Mouse (Mus musculus) heart, adult 2 months (tissue): Measurements from ENCODE around the gene Mrpl12. TPM values are rescaled to one million over a fixed set of nuclear protein-coding genes. Genes with fewer than 3 reads are reported as not detected.

Experiments
- DNase-seq, 2 experiments: peaks; one replicate each; pipeline ENCODE4 v3.0.0; 2021
- H3K27ac ChIP-seq: fragments of 200-600 bp; 2 replicates; pipeline ENCODE4 v1.8.1; 2022
- H3K27me3 ChIP-seq: fragments of 200-500 bp; 2 replicates; pipeline ENCODE4 v1.6.1; 2012; ENCODE audit warnings: mild to moderate bottlenecking, low read length, inconsistent platforms, mixed read lengths; ENCODE audit not compliant: control insufficient read depth, insufficient read depth
- H3K36me3 ChIP-seq: fragments of 200-500 bp; 2 replicates; pipeline ENCODE4 v1.6.1; 2012; ENCODE audit warnings: low read length, inconsistent platforms; ENCODE audit not compliant: control insufficient read depth, insufficient read depth
- H3K4me1 ChIP-seq: fragments of 200-500 bp; 2 replicates; pipeline ENCODE4 v1.6.1; 2011; ENCODE audit warnings: low read length; ENCODE audit not compliant: control insufficient read depth, insufficient read depth
- H3K4me3 ChIP-seq: fragments of 200-600 bp; 2 replicates; pipeline ENCODE4 v1.8.1; 2022
- H3K79me2 ChIP-seq: fragments of 200-500 bp; replicated peaks from 2 replicates; pipeline ENCODE4 v1.6.1; 2012; ENCODE audit warnings: mild to moderate bottlenecking, inconsistent platforms, low read length, moderate library complexity, mixed read lengths; ENCODE audit not compliant: control insufficient read depth, insufficient read depth
- H3K9ac ChIP-seq: fragments of 200-500 bp; 2 replicates; pipeline ENCODE4 v1.6.1; 2012; ENCODE audit warnings: low read depth, mild to moderate bottlenecking, control low read depth, inconsistent platforms, low read length, mixed read lengths
- CTCF ChIP-seq: fragments of 200-600 bp; IDR thresholded peaks from 2 replicates; pipeline ENCODE4 v1.8.1; 2022; ENCODE audit warnings: antibody characterized with exemption, mild to moderate bottlenecking, moderate library complexity
- EP300 ChIP-seq: fragments of 200-500 bp; IDR thresholded peaks from 2 replicates; pipeline ENCODE4 v1.6.1; 2011; ENCODE audit warnings: low read depth, low read length, control low read depth; ENCODE audit not compliant: insufficient read depth
- POLR2A ChIP-seq: fragments of 200-500 bp; IDR thresholded peaks from 2 replicates; pipeline ENCODE4 v1.6.1; 2011; ENCODE audit warnings: mild to moderate bottlenecking, low read depth, low read length, control low read depth; ENCODE audit not compliant: insufficient read depth
- WGBS: fragments of 180-500 bp; shearing (Covaris S2); methylation state at CpG from one replicate; pipeline ENCODE4 v1.1.7; 2018; 5-methylcytosine and 5-hydroxymethylcytosine counted together
- intact Hi-C: fragments of 180-260 bp; cut with DNase I; formaldehyde crosslinking; loops from one replicate; pipeline ENCODE4 v1.15.1; 2025
- polyA plus RNA-seq: library from polyadenylated mRNA; depleted of rRNA; stranded (reverse); fragments of >200 nt; gene quantifications from 2 replicates; pipeline ENCODE4 v1.2.3, GENCODE M21; 2012; rRNA removed
- total RNA-seq, 2 experiments: library from RNA; stranded (reverse); gene quantifications; 2 replicates each; pipeline ENCODE4 v1.2.3; 2021

Mrpl12 gene
- total and polyA plus RNA-seq, 3 experiments = 200 to 232 (median 207) TPM

DNA sequence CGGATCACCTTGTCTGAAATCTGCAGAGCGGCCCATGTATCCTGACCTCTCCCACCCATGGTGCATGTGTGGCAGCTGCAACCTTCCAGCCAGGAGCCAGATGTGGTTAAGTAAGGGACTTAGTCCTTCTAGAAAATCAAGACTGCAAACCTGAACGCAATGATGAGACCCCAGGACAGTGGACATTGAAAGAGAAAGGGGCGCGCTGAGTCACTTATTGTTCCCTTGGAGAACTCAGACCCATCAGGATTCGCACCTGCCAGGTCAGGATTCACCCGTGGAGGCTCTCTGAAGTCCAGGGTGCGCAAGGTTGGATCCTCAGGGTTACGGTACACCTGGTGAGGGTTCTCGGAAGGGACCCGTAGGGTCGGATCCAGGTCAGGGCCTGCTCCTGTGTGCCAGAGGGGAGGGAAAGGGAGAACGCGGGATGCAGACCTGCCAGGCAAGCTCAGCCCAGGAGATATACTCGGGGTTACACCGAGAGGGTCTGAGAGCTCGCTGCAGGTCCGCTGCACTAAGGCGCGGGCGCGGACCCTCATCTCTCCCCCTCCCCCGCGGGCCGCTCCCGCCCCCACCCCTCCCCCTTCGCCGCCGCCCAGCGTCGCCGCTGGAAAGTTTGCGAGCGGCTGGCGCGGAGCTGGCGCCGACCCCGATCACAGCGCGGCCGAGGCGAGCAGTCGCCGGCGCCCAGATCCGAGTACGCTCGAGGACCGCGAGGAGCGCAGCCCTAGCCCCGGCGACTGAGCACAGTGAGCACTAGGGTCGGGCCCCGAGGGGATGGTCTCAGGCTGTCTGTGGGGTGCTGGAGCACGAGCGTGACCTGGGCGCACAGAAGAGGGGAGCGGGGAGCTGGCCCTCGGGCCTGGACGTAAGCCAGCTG lies 45.9 kb downstream of the Mrpl12 start, which contains the start of gene Gcgr:
Gcgr (plus strand) TSS at position 615 of the 880 bp plus-strand sequence.
- peaks cover 6% of the 10 kb centered on the region for H3K27me3 ChIP-seq
- H3K4me1 ChIP-seq = peaks cover 4% of the 10 kb centered on the region; the same call in 1 of the 2 replicates
- 13% methylated on average over 62 of the region's 62 CpGs for WGBS
- peak within 1 kb of the TSS; percentile 47 for H3K4me3 ChIP-seq
- H3K36me3 ChIP-seq = no peaks in the 10 kb centered on the region
- no peak for DNase-seq
- no peak within 1 kb of the TSS for H3K27ac ChIP-seq
- peak within 1 kb of the TSS; percentile 65 for H3K9ac ChIP-seq
- intact Hi-C loops = no loop called here
- H3K79me2 ChIP-seq = no peaks in the 10 kb centered on the region
- TF ChIP-seq POLR2A (no peak), EP300 (no peak)

DNA sequence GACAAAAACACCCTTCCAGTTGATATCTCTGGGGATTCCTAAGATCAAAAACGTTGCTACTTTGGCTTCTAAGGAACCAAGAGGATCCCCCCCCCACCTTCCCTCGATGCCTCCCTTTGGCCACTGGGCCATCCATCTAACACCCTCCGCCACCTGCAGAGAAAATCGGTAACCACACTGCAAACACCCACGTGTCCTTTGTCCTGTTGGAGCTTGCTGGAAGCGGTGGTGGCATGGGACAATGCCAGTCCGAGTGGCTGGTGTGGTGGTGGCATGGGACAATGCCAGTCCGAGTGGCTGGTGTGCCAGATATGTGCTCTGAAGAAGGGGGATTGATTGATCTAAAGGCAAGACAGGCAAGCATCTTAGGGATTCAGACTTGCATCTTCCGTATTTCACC lies 47.2 kb downstream of the Mrpl12 start:
- DNase-seq = no peak
- H3K4me3 ChIP-seq = no peak overlapping the region
- H3K79me2 ChIP-seq = no peaks in the 10 kb centered on the region
- H3K4me1 ChIP-seq = peaks cover 4% of the 10 kb centered on the region; the same call in 1 of the 2 replicates
- 35% methylated on average over 9 of the region's 9 CpGs for WGBS
- H3K27ac ChIP-seq = no peak overlapping the region
- no peak overlapping the region for H3K9ac ChIP-seq
- intact Hi-C loops = no loop called here
- no peak for TF ChIP-seq EP300
- TF ChIP-seq POLR2A = no peak
- no peak for TF ChIP-seq CTCF
- peaks cover 6% of the 10 kb centered on the region for H3K27me3 ChIP-seq
- no peaks in the 10 kb centered on the region for H3K36me3 ChIP-seq

DNA sequence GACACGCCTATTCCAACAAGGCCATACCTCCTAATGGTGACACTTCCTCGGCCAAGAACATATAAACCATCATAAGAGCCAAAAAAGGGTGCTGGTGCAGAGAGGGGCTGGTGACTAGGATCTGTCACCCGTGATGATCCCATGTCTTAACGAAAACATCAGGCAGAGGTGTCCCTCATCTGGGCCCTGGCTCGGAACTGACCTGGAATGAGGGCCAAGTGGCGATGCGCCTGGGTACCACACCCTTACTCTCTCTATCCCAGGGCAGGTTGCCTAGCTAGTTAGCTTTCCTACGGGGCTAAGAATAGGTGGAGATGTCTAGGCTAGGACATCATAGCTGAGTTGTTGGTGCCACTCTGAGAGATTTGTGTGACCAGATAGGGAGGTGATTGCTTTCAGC lies 49.7 kb downstream of the Mrpl12 start:
- DNase-seq = no peak
- intact Hi-C loops = no loop called here
- Histone ChIP-seq H3K36me3 (no peaks in the 10 kb centered on the region), H3K27me3 (peaks cover 6% of the 10 kb centered on the region), H3K9ac (no peak overlapping the region), H3K4me3 (no peak overlapping the region), H3K79me2 (no peaks in the 10 kb centered on the region), H3K27ac (no peak overlapping the region), H3K4me1 (peaks cover 11% of the 10 kb centered on the region)
- TF ChIP-seq CTCF (no peak), EP300 (no peak), POLR2A (no peak)
- WGBS = 82% methylated on average over 8 of the region's 8 CpGs

DNA sequence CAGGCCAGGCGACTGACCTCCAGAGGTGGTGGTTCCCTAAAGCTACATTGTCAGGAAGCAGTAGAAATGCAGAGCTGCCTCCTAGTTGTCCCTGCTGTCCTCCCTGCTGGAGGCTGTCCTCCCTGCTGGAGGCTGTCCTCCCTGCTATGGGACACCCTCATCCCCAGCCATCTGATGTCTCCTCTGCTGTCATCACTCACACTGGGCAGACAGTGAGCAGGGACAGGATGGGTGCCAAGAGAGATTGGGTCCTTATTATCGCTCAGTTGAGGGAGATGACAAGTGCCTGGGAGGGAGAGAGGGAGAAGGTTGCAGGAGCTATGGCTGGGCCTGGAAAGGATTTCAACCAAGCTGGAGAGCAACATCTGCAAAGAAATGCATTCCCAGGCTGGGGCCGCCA lies 50.7 kb downstream of the Mrpl12 start:
- Histone ChIP-seq H3K79me2 (no peaks in the 10 kb centered on the region), H3K4me3 (no peak overlapping the region), H3K36me3 (no peaks in the 10 kb centered on the region), H3K4me1 (peaks cover 17% of the 10 kb centered on the region), H3K27ac (no peak overlapping the region), H3K9ac (no peak overlapping the region), H3K27me3 (peaks cover 6% of the 10 kb centered on the region)
- DNase-seq = no peak
- intact Hi-C loops = no loop called here
- WGBS = 48% methylated on average over 3 of the region's 3 CpGs
- no peak for TF ChIP-seq POLR2A
- TF ChIP-seq EP300 = peak; percentile 58; the same call in 1 of the 2 replicates
- TF ChIP-seq CTCF = no peak

DNA sequence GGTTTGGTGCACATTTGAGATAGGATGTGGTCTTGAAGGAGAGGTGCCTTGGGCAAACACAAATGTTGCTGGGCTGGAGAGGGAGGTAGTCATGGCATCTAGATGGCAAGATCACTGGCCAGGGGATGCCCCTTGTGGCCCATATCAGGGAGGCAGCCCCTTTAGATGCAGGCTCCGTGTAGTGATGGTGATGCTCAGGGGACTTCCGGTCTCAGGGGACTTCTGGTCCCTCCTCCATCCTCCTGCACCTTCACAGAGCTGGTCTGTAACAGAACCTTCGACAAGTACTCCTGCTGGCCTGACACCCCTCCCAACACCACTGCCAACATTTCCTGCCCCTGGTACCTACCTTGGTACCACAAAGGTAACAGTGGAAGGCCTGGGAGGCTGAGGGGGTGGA lies 51.4 kb downstream of the Mrpl12 start:
- TF ChIP-seq EP300 = no peak
- no peak for TF ChIP-seq CTCF
- TF ChIP-seq POLR2A = no peak
- DNase-seq = no peak
- H3K9ac ChIP-seq = no peak overlapping the region
- H3K4me3 ChIP-seq = no peak overlapping the region
- H3K79me2 ChIP-seq = no peaks in the 10 kb centered on the region
- WGBS = 62% methylated on average over 3 of the region's 3 CpGs
- peaks cover 2% of the 10 kb centered on the region; the same call in 1 of the 2 replicates for H3K27me3 ChIP-seq
- no peaks in the 10 kb centered on the region for H3K36me3 ChIP-seq
- peaks cover 17% of the 10 kb centered on the region for H3K4me1 ChIP-seq
- intact Hi-C loops = no loop called here
- no peak overlapping the region for H3K27ac ChIP-seq

DNA sequence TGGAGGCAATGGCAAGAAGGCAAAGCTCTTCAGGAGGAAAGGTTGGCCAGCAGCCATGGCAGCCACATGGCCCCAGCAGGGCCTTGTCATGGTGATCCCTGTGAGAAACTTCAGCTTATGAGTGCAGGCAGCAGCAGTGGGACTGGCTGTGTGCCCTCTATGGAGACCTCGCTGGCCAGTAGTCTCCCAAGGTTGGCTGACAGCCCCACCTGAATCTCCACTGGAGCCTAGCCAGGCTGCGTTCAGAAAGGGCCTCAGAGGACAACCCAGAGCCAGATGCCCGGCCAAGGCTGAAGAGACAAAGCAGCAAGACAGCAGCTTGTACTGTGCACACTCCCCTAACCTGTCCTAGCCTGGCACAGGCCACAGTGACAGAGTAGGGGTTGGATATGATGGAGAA lies 54.1 kb downstream of the Mrpl12 start:
- Histone ChIP-seq H3K4me3 (no peak overlapping the region), H3K79me2 (no peaks in the 10 kb centered on the region), H3K27ac (peak overlapping the region; percentile 31; the same call in 1 of the 2 replicates), H3K36me3 (peaks cover 2% of the 10 kb centered on the region; the same call in 1 of the 2 replicates), H3K27me3 (no peaks in the 10 kb centered on the region), H3K9ac (no peak overlapping the region), H3K4me1 (peaks cover 18% of the 10 kb centered on the region)
- 35% methylated on average over 3 of the region's 3 CpGs for WGBS
- peak; percentile 77 to 88 for DNase-seq
- intact Hi-C loops = loop anchor here (2.0 kb wide), 1 partner anchor 18 kb away; no protein-coding TSS in a partner anchor
- TF ChIP-seq EP300 = peak; percentile 64; the same call in 1 of the 2 replicates
- no peak for TF ChIP-seq POLR2A

Other genes starting within 250 kb of the Mrpl12 start
- gene Actg1, start 136.1 kb upstream of the Mrpl12 start, total RNA-seq = 100 to 1,000 TPM; 222 to 321 TPM
- gene Actg1, start 136.1 kb upstream of the Mrpl12 start, polyA plus RNA-seq = 510 and 694 TPM in 2 replicates
- not detected for gene Fscn2, start 123.1 kb upstream of the Mrpl12 start, total RNA-seq
- gene Fscn2, start 123.1 kb upstream of the Mrpl12 start, polyA plus RNA-seq = 0.15 and 0.21 TPM in 2 replicates
- gene Faap100, start 105.8 kb upstream of the Mrpl12 start, total RNA-seq = 10 to 100 TPM; 13.0 to 13.4 TPM
- gene Faap100, start 105.8 kb upstream of the Mrpl12 start, polyA plus RNA-seq = 25.8 and 27.3 TPM in 2 replicates
- 10 to 100 TPM; 54.8 to 58.4 TPM for gene Nploc4, start 46.9 kb upstream of the Mrpl12 start, total RNA-seq
- gene Nploc4, start 46.9 kb upstream of the Mrpl12 start, polyA plus RNA-seq = 36.6 and 55.4 TPM in 2 replicates
- gene Tspan10, start 42.0 kb upstream of the Mrpl12 start, total RNA-seq = 1 to 10 TPM in 1 of 2 experiments, under 1 TPM in 1; 0.42 to 1.5 TPM
- 0.09 and 0.41 TPM in 2 replicates for gene Tspan10, start 42.0 kb upstream of the Mrpl12 start, polyA plus RNA-seq
- gene Pde6g, start 31.1 kb upstream of the Mrpl12 start, total RNA-seq = under 1 TPM; 0.52 to 0.76 TPM
- gene Pde6g, start 31.1 kb upstream of the Mrpl12 start, polyA plus RNA-seq = 0.53 and 1.3 TPM in 2 replicates
- gene Oxld1, start 26.5 kb upstream of the Mrpl12 start, total RNA-seq = 10 to 100 TPM; 57.4 to 61.6 TPM
- gene Oxld1, start 26.5 kb upstream of the Mrpl12 start, polyA plus RNA-seq = 52.0 and 59.4 TPM in 2 replicates
- gene Ccdc137, start 26.5 kb upstream of the Mrpl12 start, total RNA-seq = 1 to 10 TPM; 5.8 to 6.0 TPM
- 6.7 and 11.7 TPM in 2 replicates for gene Ccdc137, start 26.5 kb upstream of the Mrpl12 start, polyA plus RNA-seq
- 10 to 100 TPM in 1 of 2 experiments, 1 to 10 TPM in 1; 9.1 to 10.8 TPM for gene Arl16, start 17.0 kb upstream of the Mrpl12 start, total RNA-seq
- 13.6 and 17.1 TPM in 2 replicates for gene Arl16, start 17.0 kb upstream of the Mrpl12 start, polyA plus RNA-seq
- gene Slc25a10, start 7.2 kb downstream of the Mrpl12 start, total RNA-seq = 10 to 100 TPM; 14.1 to 14.6 TPM
- 32.6 and 40.9 TPM in 2 replicates for gene Slc25a10, start 7.2 kb downstream of the Mrpl12 start, polyA plus RNA-seq
- gene Gcgr, start 46.1 kb downstream of the Mrpl12 start, total RNA-seq = under 1 TPM; 0.68 to 0.73 TPM
- 2.1 and 2.3 TPM in 2 replicates for gene Gcgr, start 46.1 kb downstream of the Mrpl12 start, polyA plus RNA-seq
- gene Mcrip1, start 65.1 kb downstream of the Mrpl12 start, total RNA-seq = 10 to 100 TPM; 38.5 to 43.9 TPM
- 84.9 and 97.4 TPM in 2 replicates for gene Mcrip1, start 65.1 kb downstream of the Mrpl12 start, polyA plus RNA-seq
- under 1 TPM in 1 of 2 experiments, not detected in 1; 0.34 TPM for gene Ppp1r27, start 66.5 kb downstream of the Mrpl12 start, total RNA-seq
- 0.64 and 0.96 TPM in 2 replicates for gene Ppp1r27, start 66.5 kb downstream of the Mrpl12 start, polyA plus RNA-seq
- 100 to 1,000 TPM; 221 to 246 TPM for gene P4hb, start 88.6 kb downstream of the Mrpl12 start, total RNA-seq
- 115 and 174 TPM in 2 replicates for gene P4hb, start 88.6 kb downstream of the Mrpl12 start, polyA plus RNA-seq
- 100 to 1,000 TPM; 139 to 144 TPM for gene Arhgdia, start 97.0 kb downstream of the Mrpl12 start, total RNA-seq
- gene Arhgdia, start 97.0 kb downstream of the Mrpl12 start, polyA plus RNA-seq = 245 and 257 TPM in 2 replicates
- gene Alyref, start 113.8 kb downstream of the Mrpl12 start, total RNA-seq = 10 to 100 TPM; 48.7 to 52.0 TPM
- 13.6 and 15.6 TPM in 2 replicates for gene Alyref, start 113.8 kb downstream of the Mrpl12 start, polyA plus RNA-seq
- gene Anapc11, start 113.8 kb downstream of the Mrpl12 start, total RNA-seq = 10 to 100 TPM; 79.9 to 89.0 TPM
- gene Anapc11, start 113.8 kb downstream of the Mrpl12 start, polyA plus RNA-seq = 87.8 and 105 TPM in 2 replicates
- gene Npb, start 123.9 kb downstream of the Mrpl12 start, total RNA-seq = not detected
- not detected in 2 replicates for gene Npb, start 123.9 kb downstream of the Mrpl12 start, polyA plus RNA-seq
- gene Pcyt2, start 133.3 kb downstream of the Mrpl12 start, total RNA-seq = 10 to 100 TPM; 51.8 to 55.6 TPM
- gene Pcyt2, start 133.3 kb downstream of the Mrpl12 start, polyA plus RNA-seq = 111 and 125 TPM in 2 replicates
- gene Sirt7, start 140.6 kb downstream of the Mrpl12 start, total RNA-seq = 1 to 10 TPM; 7.0 to 7.4 TPM
- 23.7 and 25.9 TPM in 2 replicates for gene Sirt7, start 140.6 kb downstream of the Mrpl12 start, polyA plus RNA-seq
- gene Mafg, start 149.0 kb downstream of the Mrpl12 start, total RNA-seq = 10 to 100 TPM; 35.7 to 45.2 TPM
- 32.8 and 37.2 TPM in 2 replicates for gene Mafg, start 149.0 kb downstream of the Mrpl12 start, polyA plus RNA-seq
- 1 to 10 TPM in 1 of 2 experiments, under 1 TPM in 1; 0.81 to 1.2 TPM for gene Pycr1, start 159.2 kb downstream of the Mrpl12 start, total RNA-seq
- 3.9 and 4.9 TPM in 2 replicates for gene Pycr1, start 159.2 kb downstream of the Mrpl12 start, polyA plus RNA-seq
- 10 to 100 TPM; 77.6 to 87.3 TPM for gene Myadml2, start 163.5 kb downstream of the Mrpl12 start, total RNA-seq
- gene Myadml2, start 163.5 kb downstream of the Mrpl12 start, polyA plus RNA-seq = 55.1 and 68.3 TPM in 2 replicates
- gene Notum, start 176.6 kb downstream of the Mrpl12 start, total RNA-seq = under 1 TPM in 1 of 2 experiments, not detected in 1; 0.23 TPM
- 0.18 and 0.35 TPM in 2 replicates for gene Notum, start 176.6 kb downstream of the Mrpl12 start, polyA plus RNA-seq
- 10 to 100 TPM; 35.2 to 38.3 TPM for gene Aspscr1, start 188.4 kb downstream of the Mrpl12 start, total RNA-seq
- 38.4 and 38.6 TPM in 2 replicates for gene Aspscr1, start 188.4 kb downstream of the Mrpl12 start, polyA plus RNA-seq
- gene Cenpx, start 229.1 kb downstream of the Mrpl12 start, total RNA-seq = 10 to 100 TPM; 26.4 to 34.2 TPM
- 51.4 and 53.0 TPM in 2 replicates for gene Cenpx, start 229.1 kb downstream of the Mrpl12 start, polyA plus RNA-seq
- gene Lrrc45, start 229.3 kb downstream of the Mrpl12 start, total RNA-seq = 1 to 10 TPM; 4.2 to 4.5 TPM
- gene Lrrc45, start 229.3 kb downstream of the Mrpl12 start, polyA plus RNA-seq = 12.5 and 12.7 TPM in 2 replicates
- gene Rac3, start 236.9 kb downstream of the Mrpl12 start, total RNA-seq = under 1 TPM; 0.70 to 0.99 TPM
- gene Rac3, start 236.9 kb downstream of the Mrpl12 start, polyA plus RNA-seq = 3.3 and 4.6 TPM in 2 replicates
- 10 to 100 TPM; 12.1 to 12.9 TPM for gene Dcxr, start 242.7 kb downstream of the Mrpl12 start, total RNA-seq
- gene Dcxr, start 242.7 kb downstream of the Mrpl12 start, polyA plus RNA-seq = 32.0 and 35.5 TPM in 2 replicates
- gene Cbr2, start 247.5 kb downstream of the Mrpl12 start, total RNA-seq = 10 to 100 TPM; 17.7 to 19.4 TPM
- 42.3 and 379 TPM in 2 replicates for gene Cbr2, start 247.5 kb downstream of the Mrpl12 start, polyA plus RNA-seq